Mouse (Mus musculus): Measurements from ENCODE around the gene Prrg1. TPM values are rescaled to one million over a fixed set of nuclear protein-coding genes. Genes with fewer than 3 reads are reported as not detected.

Prrg1 gene
- 2.6 and 3.2 TPM in 2 replicates for polyA plus RNA-seq (2016; fragmentation: Nextera tagmentation; extraction: Ambion mirVana)

DNA sequence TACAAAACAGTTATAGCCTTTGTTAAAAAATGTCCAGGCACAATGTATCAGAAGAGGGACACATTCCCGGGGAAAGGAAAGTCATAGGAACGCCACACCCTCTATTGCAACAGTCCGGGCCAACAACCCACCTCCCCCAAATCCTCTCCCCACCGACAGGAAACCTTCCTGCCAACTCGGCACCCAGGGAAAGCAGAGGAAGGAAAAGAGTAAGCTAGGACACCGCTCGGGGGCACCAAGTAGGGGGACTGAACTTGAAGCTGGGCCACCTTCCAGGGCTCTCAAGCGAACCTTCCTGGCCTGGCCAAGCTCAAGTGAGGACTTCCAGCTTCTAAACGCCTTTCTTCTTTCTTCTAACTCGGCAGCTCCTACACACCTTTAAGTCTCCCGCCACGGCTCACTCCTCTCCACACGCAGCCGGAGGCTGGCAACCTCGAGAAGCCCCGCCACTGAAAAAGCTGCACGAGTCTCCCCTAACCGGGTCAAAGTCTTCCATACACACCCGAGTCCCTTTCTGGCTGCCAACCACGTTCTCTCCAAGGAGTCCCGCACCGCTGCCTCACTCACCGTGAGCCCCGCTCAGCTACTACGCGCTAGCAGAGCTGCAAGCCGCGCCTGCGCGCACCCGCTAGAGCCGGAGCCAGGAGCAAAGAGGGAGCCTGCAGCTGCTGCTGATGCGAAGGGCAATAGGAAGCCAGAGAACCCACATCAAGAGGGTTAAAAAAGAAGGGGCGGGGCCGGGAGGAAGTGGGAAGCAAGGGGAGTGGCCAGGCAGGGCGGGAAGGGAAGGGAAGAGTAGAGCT is at the start of gene Prrg1:
Gene Prrg1, minus strand, starts transcription at position 695 of the 803 bp plus-strand sequence.
- peak within 1 kb of the TSS; percentile 62 for H3K4me3 ChIP-seq
- no peaks in the 10 kb centered on the region for H3K36me3 ChIP-seq
- WGBS (ENCODE audit: insufficient replicate concordance) = 4% methylated on average over 35 of the region's 36 CpGs
- H3K27ac ChIP-seq = peak within 1 kb of the TSS; percentile 69; the same call in 1 of the 2 replicates
- H3K4me1 ChIP-seq = no peaks in the 10 kb centered on the region
- peak within 1 kb of the TSS; percentile 71 for H3K9ac ChIP-seq
- no peaks in the 10 kb centered on the region for H3K27me3 ChIP-seq (replicated peaks)
- no peaks in the 10 kb centered on the region for H3K9me3 ChIP-seq (replicated peaks)
- peak within 1 kb of the TSS; percentile 68 for H3K4me2 ChIP-seq
- peak; percentile 93 for ATAC-seq

DNA sequence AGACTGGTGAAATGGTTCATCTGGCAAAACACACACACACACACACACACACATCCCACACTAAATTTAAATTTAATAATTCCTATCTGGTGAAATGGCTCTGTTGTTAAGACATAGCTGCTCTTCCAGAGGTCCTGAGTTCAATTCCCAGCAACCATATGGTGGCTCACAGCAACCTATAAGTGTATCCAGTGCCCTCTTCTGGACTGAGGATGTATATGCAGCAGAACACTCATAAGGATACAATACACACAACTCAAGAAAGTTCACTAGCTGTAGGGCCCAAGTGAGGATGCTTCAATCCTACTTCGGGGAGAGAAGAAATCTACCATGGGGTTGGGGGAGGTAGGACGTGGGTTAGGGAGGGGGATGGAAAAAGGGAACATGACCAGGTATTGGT is 22.1 kb upstream of the Prrg1 start:
- Histone ChIP-seq H3K9me3 (replicated peaks) (no peaks in the 10 kb centered on the region), H3K4me1 (no peaks in the 10 kb centered on the region), H3K4me3 (no peak overlapping the region), H3K36me3 (no peaks in the 10 kb centered on the region), H3K4me2 (no peak overlapping the region), H3K9ac (no peak overlapping the region), H3K27me3 (replicated peaks) (no peaks in the 10 kb centered on the region), H3K27ac (no peak overlapping the region)
- WGBS (ENCODE audit: insufficient replicate concordance) = 51% methylated on average over 2 of the region's 2 CpGs
- ATAC-seq = no peak

DNA sequence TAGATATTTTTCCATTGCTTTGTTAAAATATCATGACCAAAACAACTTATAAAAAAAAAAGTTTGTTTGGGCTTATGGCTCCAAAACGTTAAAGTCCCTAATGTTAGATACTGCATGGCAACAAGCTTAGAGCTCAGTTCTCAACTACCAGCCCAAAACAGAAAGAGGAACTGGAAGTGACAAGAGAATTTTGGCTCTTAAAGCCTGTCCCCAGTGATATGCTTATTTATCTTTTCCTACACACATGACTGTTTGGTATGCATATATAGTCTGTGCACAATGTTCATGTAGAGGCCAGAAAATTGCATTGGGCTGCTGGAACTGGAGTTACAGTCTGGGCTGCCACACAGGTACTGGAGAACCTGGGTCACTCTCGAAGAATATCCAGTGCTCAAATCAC is 9.4 kb upstream of the Prrg1 start:
- Histone ChIP-seq H3K27me3 (replicated peaks) (no peaks in the 10 kb centered on the region), H3K4me1 (no peaks in the 10 kb centered on the region), H3K27ac (no peak overlapping the region), H3K4me3 (no peak overlapping the region), H3K9ac (no peak overlapping the region), H3K4me2 (no peak overlapping the region), H3K9me3 (replicated peaks) (no peaks in the 10 kb centered on the region), H3K36me3 (no peaks in the 10 kb centered on the region)
- WGBS (ENCODE audit: insufficient replicate concordance) = 32% methylated on average over 2 of the region's 2 CpGs
- ATAC-seq = no peak

- Histone ChIP-seq H3K4me3 (peak overlapping the region; percentile 62), H3K9me3 (replicated peaks) (no peaks in the 10 kb centered on the region), H3K27ac (no peak overlapping the region), H3K9ac (peak overlapping the region; percentile 71), H3K27me3 (replicated peaks) (no peaks in the 10 kb centered on the region), H3K4me1 (no peaks in the 10 kb centered on the region), H3K36me3 (no peaks in the 10 kb centered on the region), H3K4me2 (peak overlapping the region; percentile 68)
- WGBS (ENCODE audit: insufficient replicate concordance) = no CpG with 5 or more reads among the region's 21 CpGs
- ATAC-seq = peak; percentile 67
Observed at GRCm38 (mm10) chrX:78582854-78583201, 868 bp downstream of the Prrg1 start.

DNA sequence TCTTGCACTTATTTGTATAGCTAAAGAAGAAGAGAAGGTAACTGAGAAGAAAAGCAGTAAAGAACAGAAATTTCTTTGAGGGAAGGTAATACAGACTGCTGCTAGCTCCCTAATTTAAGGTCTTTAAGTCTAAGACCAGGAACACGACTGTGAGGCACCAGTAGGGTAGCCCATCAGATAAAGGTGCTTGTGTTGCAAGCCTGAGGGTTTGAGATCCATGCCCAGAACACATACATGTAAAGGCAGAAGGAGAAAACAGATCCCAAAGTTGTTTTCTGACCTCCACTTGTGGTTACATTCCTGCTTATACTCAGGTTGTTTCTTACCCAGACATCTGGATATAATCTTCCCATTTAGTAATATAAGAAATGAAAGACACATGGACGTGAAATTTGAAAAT is 20.2 kb downstream of the Prrg1 start:
- Histone ChIP-seq H3K4me1 (no peaks in the 10 kb centered on the region), H3K27me3 (replicated peaks) (no peaks in the 10 kb centered on the region), H3K4me2 (no peak overlapping the region), H3K27ac (no peak overlapping the region), H3K9me3 (replicated peaks) (no peaks in the 10 kb centered on the region), H3K4me3 (no peak overlapping the region), H3K36me3 (no peaks in the 10 kb centered on the region), H3K9ac (no peak overlapping the region)
- ATAC-seq = no peak
- 47% methylated on average over 2 of the region's 2 CpGs for WGBS (ENCODE audit: insufficient replicate concordance)

GRCm38 (mm10) chrX:78553399-78553798 is 30.3 kb downstream of the Prrg1 start:
- Histone ChIP-seq H3K27ac (no peak overlapping the region), H3K9ac (no peak overlapping the region), H3K36me3 (no peaks in the 10 kb centered on the region), H3K27me3 (replicated peaks) (no peaks in the 10 kb centered on the region), H3K9me3 (replicated peaks) (no peaks in the 10 kb centered on the region), H3K4me2 (no peak overlapping the region), H3K4me1 (peaks cover 10% of the 10 kb centered on the region; the same call in 1 of the 2 replicates), H3K4me3 (no peak overlapping the region)
- 44% methylated on average over 2 of the region's 2 CpGs for WGBS (ENCODE audit: insufficient replicate concordance)
- ATAC-seq = peak; percentile 44; the same call in 1 of the 2 replicates

DNA sequence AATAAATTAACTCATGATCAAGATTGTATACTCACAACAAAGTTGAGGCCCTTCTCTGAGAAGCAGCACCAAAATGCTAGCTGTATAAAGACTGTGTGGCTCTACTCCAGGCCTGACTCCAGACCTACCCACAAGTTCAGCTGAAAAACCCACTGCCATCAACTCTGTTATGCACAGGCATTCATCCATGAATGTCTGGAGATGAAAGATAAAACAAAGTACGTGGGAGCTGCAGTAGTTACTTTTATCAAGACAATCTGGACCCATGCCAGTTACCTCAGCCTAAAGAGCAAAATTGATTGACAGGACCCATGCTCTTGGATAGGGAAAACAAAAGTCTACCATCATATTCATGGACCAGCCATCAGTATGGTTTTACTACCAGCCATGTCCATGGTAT is 31.0 kb downstream of the Prrg1 start:
- WGBS (ENCODE audit: insufficient replicate concordance) = 36% methylated on average over 1 of the region's 1 CpGs
- no peak overlapping the region for H3K9ac ChIP-seq
- H3K4me2 ChIP-seq = no peak overlapping the region
- no peak overlapping the region for H3K27ac ChIP-seq
- no peaks in the 10 kb centered on the region for H3K27me3 ChIP-seq (replicated peaks)
- no peak overlapping the region for H3K4me3 ChIP-seq
- H3K4me1 ChIP-seq = peaks cover 10% of the 10 kb centered on the region; the same call in 1 of the 2 replicates
- no peaks in the 10 kb centered on the region for H3K9me3 ChIP-seq (replicated peaks)
- no peaks in the 10 kb centered on the region for H3K36me3 ChIP-seq
- peak; percentile 55; the same call in 1 of the 2 replicates for ATAC-seq

- 80% methylated on average over 1 of the region's 1 CpGs for WGBS (ENCODE audit: insufficient replicate concordance)
- ATAC-seq = no peak
- H3K27ac ChIP-seq = no peak overlapping the region
Observed at GRCm38 (mm10) chrX:78547696-78548095, 36.0 kb downstream of the Prrg1 start.

DNA sequence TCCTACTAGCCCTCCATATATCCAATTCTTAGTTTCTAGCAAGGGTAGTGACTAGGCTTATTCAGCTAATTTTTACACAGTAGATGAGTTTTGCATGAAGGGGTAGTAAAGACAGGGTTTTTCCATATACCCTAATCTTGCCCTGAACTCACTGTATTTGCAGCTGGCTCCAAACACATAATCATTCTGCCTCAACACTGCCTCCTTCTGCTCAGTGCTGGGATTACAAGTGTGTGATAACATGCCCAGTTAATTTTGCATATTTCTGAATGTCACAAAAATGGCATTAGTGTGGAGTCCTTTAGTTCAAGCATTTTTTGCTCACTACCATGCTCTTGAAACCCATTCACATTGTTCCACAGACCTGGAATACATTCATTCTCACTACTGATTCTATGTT is 44.0 kb downstream of the Prrg1 start:
- no peaks in the 10 kb centered on the region for H3K36me3 ChIP-seq
- H3K9me3 ChIP-seq (replicated peaks) = no peaks in the 10 kb centered on the region
- no peak for ATAC-seq
- H3K27ac ChIP-seq = no peak overlapping the region
- H3K27me3 ChIP-seq (replicated peaks) = no peaks in the 10 kb centered on the region
- H3K4me2 ChIP-seq = no peak overlapping the region
- no peaks in the 10 kb centered on the region for H3K4me1 ChIP-seq
- no peak overlapping the region for H3K4me3 ChIP-seq
- H3K9ac ChIP-seq = no peak overlapping the region

More at GRCm38 (mm10) chrX:78547696-78548095, 36.0 kb downstream of the Prrg1 start:
- Histone ChIP-seq H3K4me2 (no peak overlapping the region), H3K4me1 (0 out of 2 replicates have a peak, but pooled peaks cover 1% of the 10 kb centered on the region), H3K36me3 (no peaks in the 10 kb centered on the region), H3K4me3 (no peak overlapping the region), H3K9ac (no peak overlapping the region), H3K27me3 (replicated peaks) (no peaks in the 10 kb centered on the region), H3K9me3 (replicated peaks) (no peaks in the 10 kb centered on the region)

DNA sequence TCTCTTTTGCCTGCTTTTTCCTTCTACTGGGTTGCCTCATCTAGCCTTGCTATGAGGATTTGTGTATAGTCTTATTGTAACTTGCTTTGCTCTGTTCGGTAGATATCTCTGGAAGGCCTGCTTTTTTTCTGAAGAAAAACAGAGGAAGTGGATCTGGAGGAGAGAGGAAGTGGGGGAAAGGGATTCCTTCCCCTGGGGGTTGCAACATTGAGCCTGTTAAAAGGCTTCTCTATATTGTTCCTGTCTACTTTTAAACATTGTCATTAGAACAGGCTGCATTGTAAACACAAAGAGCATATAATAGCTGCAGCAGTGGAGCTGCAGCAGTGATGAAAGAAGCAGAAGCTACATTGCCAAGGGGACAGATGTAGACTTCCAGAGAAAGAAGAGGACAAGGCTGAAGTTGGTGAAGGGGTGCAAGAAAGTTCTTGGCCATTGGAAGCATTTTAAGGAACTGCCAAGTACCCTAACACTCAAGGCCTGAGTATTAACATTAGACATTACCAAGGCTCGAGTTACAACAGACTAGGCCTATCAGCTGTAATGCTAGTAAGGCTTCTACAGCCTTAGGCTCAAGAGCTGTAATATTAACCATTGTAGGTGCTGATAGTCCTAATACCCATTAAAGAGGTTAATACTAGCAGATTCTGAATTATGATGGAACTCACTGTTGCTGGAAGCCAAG is 44.9 kb downstream of the Prrg1 start:
- Histone ChIP-seq H3K27me3 (replicated peaks) (no peaks in the 10 kb centered on the region), H3K36me3 (no peaks in the 10 kb centered on the region), H3K27ac (no peak overlapping the region), H3K9ac (no peak overlapping the region), H3K9me3 (replicated peaks) (no peaks in the 10 kb centered on the region), H3K4me3 (no peak overlapping the region), H3K4me2 (no peak overlapping the region), H3K4me1 (no peaks in the 10 kb centered on the region)
- no peak for ATAC-seq
- 51% methylated on average over 2 of the region's 2 CpGs for WGBS (ENCODE audit: insufficient replicate concordance)

GRCm38 (mm10) chrX:78518301-78518700 is 65.4 kb downstream of the Prrg1 start:
- no peak for ATAC-seq

DNA sequence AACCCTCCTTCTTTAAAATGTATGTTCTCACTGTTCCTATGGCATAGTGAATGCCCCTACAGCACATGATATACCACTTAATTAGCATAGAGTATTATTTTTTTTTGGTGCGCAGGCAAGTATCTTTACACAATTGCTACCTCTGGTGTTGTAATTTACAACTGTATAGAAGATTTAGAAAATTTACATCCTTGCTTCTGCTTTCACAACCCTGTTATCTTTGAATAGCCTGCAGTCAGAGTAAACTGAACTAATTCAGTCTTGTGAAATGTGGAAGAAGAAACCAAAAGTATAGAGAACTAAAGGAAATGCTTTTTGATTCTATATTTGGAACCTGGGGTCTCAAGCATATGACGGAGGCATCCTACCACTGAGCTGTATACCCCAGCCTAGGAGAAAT is 100.7 kb downstream of the Prrg1 start:
- Histone ChIP-seq H3K9ac (no peak overlapping the region), H3K27me3 (replicated peaks) (no peaks in the 10 kb centered on the region), H3K4me1 (no peaks in the 10 kb centered on the region), H3K4me3 (no peak overlapping the region), H3K4me2 (no peak overlapping the region), H3K9me3 (replicated peaks) (no peaks in the 10 kb centered on the region), H3K27ac (no peak overlapping the region), H3K36me3 (no peaks in the 10 kb centered on the region)
- WGBS (ENCODE audit: insufficient replicate concordance) = 83% methylated on average over 2 of the region's 2 CpGs
- no peak for ATAC-seq

More at GRCm38 (mm10) chrX:78518301-78518700, 65.4 kb downstream of the Prrg1 start:
- Histone ChIP-seq H3K27ac (no peak overlapping the region), H3K36me3 (no peaks in the 10 kb centered on the region), H3K9ac (no peak overlapping the region), H3K4me1 (no peaks in the 10 kb centered on the region), H3K4me3 (no peak overlapping the region), H3K9me3 (replicated peaks) (no peaks in the 10 kb centered on the region), H3K27me3 (replicated peaks) (no peaks in the 10 kb centered on the region), H3K4me2 (no peak overlapping the region)
- 90% methylated on average over 2 of the region's 2 CpGs for WGBS (ENCODE audit: insufficient replicate concordance)
